Mouse (Mus musculus) G1E (cell line): ENCODE data around the gene Spry1. TPM values are rescaled to one million over a fixed set of nuclear protein-coding genes. Genes with fewer than 3 reads are reported as not detected.
"Not testable (repeated sequence)": the region's sequence is repeated elsewhere in the genome, so short reads cannot be mapped to it uniquely, and the experiment has no call there.

Experiments
- ATAC-seq: 2 replicates; pipeline ENCODE4 v1.8.0; 2016; ENCODE audit warnings: mild to moderate bottlenecking; ENCODE audit not compliant: insufficient number of reproducible peaks, poor library complexity, low FRiP score, severe bottlenecking; ENCODE audit errors: extremely low read depth
- DNase-seq: peaks from one replicate; pipeline ENCODE4 v3.0.0; 2012; ENCODE audit warnings: low spot score
- H3K27me3 ChIP-seq: 2 replicates; pipeline ENCODE4 v1.6.1; 2012; ENCODE audit warnings: mild to moderate bottlenecking, low read length, inconsistent platforms; ENCODE audit not compliant: insufficient read depth
- H3K36me3 ChIP-seq: replicated peaks from 2 replicates; pipeline ENCODE3; 2012; ENCODE audit warnings: mild to moderate bottlenecking, inconsistent platforms
- H3K4me1 ChIP-seq: 2 replicates; pipeline ENCODE4 v1.6.1; 2012; ENCODE audit warnings: low read depth, low read length, inconsistent platforms, mixed read lengths; ENCODE audit not compliant: insufficient read depth
- H3K4me3 ChIP-seq: 2 replicates; pipeline ENCODE4 v1.5.1; 2012; ENCODE audit warnings: low read depth, mild to moderate bottlenecking, inconsistent platforms, low read length, moderate library complexity, mixed read lengths
- H3K9me3 ChIP-seq: replicated peaks from 2 replicates; pipeline ENCODE4 v1.6.1; 2012; ENCODE audit warnings: inconsistent platforms
- CTCF ChIP-seq: IDR thresholded peaks from 2 replicates; pipeline ENCODE4 v1.5.1; 2012; ENCODE audit warnings: low read depth, low read length, inconsistent platforms, mixed read lengths
- GATA1 ChIP-seq: IDR thresholded peaks from 2 replicates; pipeline ENCODE4 v1.6.1; 2012; ENCODE audit warnings: borderline replicate concordance, low read length, inconsistent platforms, mixed read lengths
- GATA2 ChIP-seq: IDR thresholded peaks from 2 replicates; pipeline ENCODE4 v1.6.1; 2012; ENCODE audit warnings: low read depth, low read length, inconsistent platforms, borderline replicate concordance
- POLR2AphosphoS5 ChIP-seq: IDR thresholded peaks from 2 replicates; pipeline ENCODE4 v1.6.1; 2012; ENCODE audit warnings: low read depth, low read length, inconsistent platforms; ENCODE audit not compliant: insufficient replicate concordance
- TAL1 ChIP-seq: conservative IDR thresholded peaks from 2 replicates; pipeline ENCODE4 v1.6.1; 2012; ENCODE audit warnings: low read depth, low read length, inconsistent platforms, mixed read lengths
- polyA plus RNA-seq: library from polyadenylated mRNA; stranded (reverse); fragments of >175 nt; gene quantifications from 2 replicates; pipeline ENCODE4 v1.2.3, GENCODE M21; 2012
- total RNA-seq, 2 experiments: library from RNA; stranded (forward) in 1 of 2; stranded (reverse) in 1 of 2; fragments of 200-1000 nt in 1 of 2; fragments of >200 nt in 1 of 2; fragmentation: Nextera tagmentation in 1 of 2; gene quantifications; 2 replicates each; pipeline ENCODE4 v1.2.3; 2014 to 2017

The Spry1 gene
- total RNA-seq (2014; fragmentation: Nextera tagmentation) (28.4 and 35.5 TPM in 2 replicates), total RNA-seq (2017) (3.9 and 4.2 TPM in 2 replicates), polyA plus RNA-seq (4.8 and 5.7 TPM in 2 replicates)

DNA sequence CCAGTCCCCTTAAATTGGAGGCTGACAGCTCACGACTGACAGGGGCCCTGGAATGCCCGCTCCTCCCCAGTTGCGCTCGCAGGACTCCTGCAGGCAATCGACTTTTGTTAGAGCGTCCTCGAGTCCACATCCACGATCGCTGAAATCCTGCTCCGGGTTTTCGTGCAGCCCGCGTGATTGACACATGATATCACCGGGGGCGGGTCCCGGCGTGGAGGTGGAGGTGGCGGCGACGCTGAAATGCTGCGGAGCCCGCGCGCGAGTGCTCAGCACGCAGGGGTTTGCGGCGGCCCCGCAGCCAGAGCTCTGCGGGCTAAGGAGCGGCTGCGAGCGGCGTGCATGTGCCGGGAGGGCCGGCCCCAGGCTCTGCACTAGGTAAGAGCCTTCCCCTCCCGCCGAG is at the start of gene Spry1:
Spry1 (plus strand) TSS at position 258 of the 400 bp plus-strand sequence.
- H3K4me1 ChIP-seq, result peaks cover 31% of the 10 kb centered on the region
- DNase-seq, result peak; percentile 73
- peaks cover 27% of the 10 kb centered on the region for H3K36me3 ChIP-seq
- H3K27me3 ChIP-seq, result no peaks in the 10 kb centered on the region
- H3K9me3 ChIP-seq, result no peaks in the 10 kb centered on the region
- H3K4me3 ChIP-seq, result peak within 1 kb of the TSS; percentile 99
- ATAC-seq, result peak; percentile 80
- no peak for TF ChIP-seq CTCF
- no peak for TF ChIP-seq GATA2
- TF ChIP-seq GATA1, result no peak
- TF ChIP-seq POLR2AphosphoS5, result no peak
- no peak for TF ChIP-seq TAL1

DNA sequence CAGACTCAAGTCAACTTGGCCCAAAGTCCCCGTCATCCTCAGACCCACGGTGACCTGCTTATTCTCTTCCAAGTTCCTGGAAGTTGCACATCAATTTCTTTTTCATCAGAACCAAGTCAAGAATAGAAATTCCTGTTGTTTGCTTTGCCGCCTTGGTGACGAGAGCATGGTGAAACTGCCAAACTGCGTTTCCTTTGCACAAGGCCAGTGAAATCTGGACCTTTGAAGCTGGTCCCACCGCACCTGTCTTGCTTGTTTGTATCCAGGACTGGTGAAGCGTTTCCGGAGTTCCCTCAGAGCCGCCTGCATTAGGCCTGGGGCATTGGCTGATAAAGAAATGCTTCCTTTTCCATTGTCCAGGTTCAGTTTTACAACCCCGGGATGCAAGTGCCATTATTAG is 44.0 kb upstream of the Spry1 start:
- H3K27me3 ChIP-seq, result peaks cover 2% of the 10 kb centered on the region; the same call in 1 of the 2 replicates
- no peaks in the 10 kb centered on the region for H3K9me3 ChIP-seq
- no peak for TF ChIP-seq GATA1
- no peak for TF ChIP-seq TAL1
- TF ChIP-seq POLR2AphosphoS5, result no peak
- no peak for TF ChIP-seq CTCF
- TF ChIP-seq GATA2, result no peak
- no peak for DNase-seq
- no peak for ATAC-seq
- no peaks in the 10 kb centered on the region for H3K36me3 ChIP-seq
- no peak overlapping the region for H3K4me3 ChIP-seq
- no peaks in the 10 kb centered on the region for H3K4me1 ChIP-seq

- ATAC-seq (no peak), DNase-seq (no peak)
- Histone ChIP-seq H3K4me1 (no peaks in the 10 kb centered on the region), H3K9me3 (no peaks in the 10 kb centered on the region), H3K4me3 (no peak overlapping the region), H3K36me3 (no peaks in the 10 kb centered on the region), H3K27me3 (peaks cover 8% of the 10 kb centered on the region; the same call in 1 of the 2 replicates)
- TF ChIP-seq TAL1 (no peak), GATA1 (no peak), POLR2AphosphoS5 (no peak), GATA2 (no peak), CTCF (no peak)
Measured at GRCm38 (mm10) chr3:37596519-37596918, 43.2 kb upstream of the Spry1 start.

- Histone ChIP-seq H3K4me1 (no peaks in the 10 kb centered on the region), H3K9me3 (no peaks in the 10 kb centered on the region), H3K36me3 (no peaks in the 10 kb centered on the region), H3K4me3 (no peak overlapping the region), H3K27me3 (peaks cover 8% of the 10 kb centered on the region; the same call in 1 of the 2 replicates)
- DNase-seq, result no peak
- TF ChIP-seq CTCF, result no peak
- no peak for TF ChIP-seq TAL1
- no peak for TF ChIP-seq GATA1
- TF ChIP-seq GATA2, result no peak
- TF ChIP-seq POLR2AphosphoS5, result no peak
- ATAC-seq, result no peak
Measured at GRCm38 (mm10) chr3:37597200-37597599, 42.5 kb upstream of the Spry1 start.

GRCm38 (mm10) chr3:37599641-37600040 is 40.1 kb upstream of the Spry1 start:
- DNase-seq, ATAC-seq, H3K9me3 ChIP-seq, H3K4me3 ChIP-seq, H3K36me3 ChIP-seq, H3K4me1 ChIP-seq: not testable (repeated sequence)
- peaks cover 14% of the 10 kb centered on the region for H3K27me3 ChIP-seq

GRCm38 (mm10) chr3:37602356-37602755 is 37.4 kb upstream of the Spry1 start:
- no peak for ATAC-seq
- no peak for TF ChIP-seq GATA1
- no peak for TF ChIP-seq GATA2
- no peak for TF ChIP-seq CTCF
- TF ChIP-seq TAL1, result no peak
- TF ChIP-seq POLR2AphosphoS5, result no peak
- Histone ChIP-seq H3K36me3 (no peaks in the 10 kb centered on the region), H3K4me1 (peaks cover 15% of the 10 kb centered on the region), H3K27me3 (peaks cover 21% of the 10 kb centered on the region), H3K4me3 (no peak overlapping the region), H3K9me3 (no peaks in the 10 kb centered on the region)
- DNase-seq, result no peak
